Mouse (Mus musculus): ENCODE measurements around the gene Copa.

DNA sequence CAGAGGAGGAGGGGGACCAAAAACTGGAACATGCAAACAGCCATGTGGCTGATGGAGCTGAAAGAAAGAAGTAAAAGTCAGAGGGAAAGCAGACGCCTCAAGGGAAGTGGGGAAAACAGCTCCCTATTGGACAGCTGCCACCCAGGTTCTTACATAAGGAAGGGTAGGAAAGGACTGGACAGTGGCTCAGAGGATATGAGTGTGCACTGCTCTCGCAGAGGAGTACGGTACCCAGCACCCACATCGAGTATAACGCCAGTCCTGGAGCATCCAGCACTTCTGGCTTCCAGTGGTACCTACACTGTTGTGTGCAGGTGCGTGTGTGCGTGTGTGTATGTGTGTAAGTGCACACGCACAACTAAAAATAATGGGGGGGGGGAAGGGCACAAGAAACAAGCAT, 35.9 kb upstream of the Copa start:
- TF ChIP-seq CTCF (IDR thresholded peaks at IDR 0.05; ENCODE audit: low read depth, low read length) (no peak), POLR2A (IDR thresholded peaks at IDR 0.05; ENCODE audit: borderline replicate concordance, low read depth, low read length) (no peak)
